Mouse (Mus musculus) monocyte, adult 2 months (primary cell): Measurements from ENCODE around the gene Surf6.
A peak's percentile ranks its signal among the peaks of the same experiment; 100 is the strongest.

ENCODE experiments used
- DNase-seq, 2 experiments: peaks; one replicate each; pipeline ENCODE4 v3.0.0; 2022; ENCODE audit warnings: low spot score in 2 of 2, low read depth in 1 of 2

Surf6 gene

DNA sequence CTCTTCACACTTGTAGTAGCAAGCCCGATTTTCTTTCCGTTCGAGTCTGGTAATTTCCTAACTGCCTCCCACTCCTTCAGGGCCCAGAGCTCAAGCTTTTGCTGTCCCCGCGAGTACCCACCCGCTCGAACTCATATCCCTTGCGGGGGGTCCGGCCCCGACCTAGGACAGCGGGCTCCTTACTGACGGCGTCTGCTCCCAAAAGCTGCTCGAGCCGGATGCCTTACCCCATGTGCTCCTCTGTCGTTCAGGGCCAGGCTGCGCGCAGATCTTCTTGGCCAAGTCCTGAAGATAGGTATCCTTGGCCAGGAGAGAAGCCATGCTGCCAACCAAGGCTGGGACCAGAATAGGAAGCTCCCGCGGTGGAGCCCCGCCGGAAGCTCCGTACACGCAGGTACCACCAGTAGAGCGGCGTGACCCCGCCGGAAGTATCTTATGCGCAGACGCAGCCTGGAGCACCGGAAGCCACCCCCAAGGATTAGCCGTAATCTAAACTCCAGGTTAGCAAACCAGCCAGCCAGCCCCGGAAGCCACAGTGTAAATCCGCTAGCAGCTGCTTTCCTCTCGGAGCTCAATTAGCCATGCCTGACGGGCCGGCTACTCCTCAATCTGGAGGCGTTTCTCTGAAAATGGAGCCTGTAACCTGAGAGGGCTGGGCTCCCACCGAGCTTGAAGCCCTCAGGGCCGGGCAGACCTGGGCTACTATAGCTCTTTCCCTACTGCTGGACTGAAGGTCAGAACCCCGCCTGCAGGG, at the start of gene Surf6:
Gene Surf6 (minus strand): TSS at position 413 of the 754 bp plus-strand sequence.
- peak; percentile 79 to 84 for DNase-seq

DNA sequence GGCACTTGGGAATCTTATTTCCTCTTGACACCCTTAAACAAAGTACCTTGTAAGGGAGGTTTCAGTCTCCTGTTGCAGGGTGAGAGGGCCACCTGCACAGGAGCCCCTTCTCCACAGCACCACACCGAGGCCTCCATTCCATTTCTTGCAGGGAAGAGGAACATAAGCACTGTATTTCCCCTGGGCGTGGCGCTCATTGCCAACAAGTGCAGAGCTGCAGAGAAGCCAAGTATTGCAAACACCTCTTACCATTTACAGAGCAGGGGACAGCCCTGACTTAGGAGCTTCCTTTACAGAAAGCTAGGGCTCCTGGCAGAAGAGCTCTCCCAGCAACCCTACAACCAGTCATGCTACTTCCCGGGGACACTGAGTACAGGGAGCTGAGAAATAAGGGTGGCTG, 49.5 kb upstream of the Surf6 start:
- no peak for DNase-seq

DNA sequence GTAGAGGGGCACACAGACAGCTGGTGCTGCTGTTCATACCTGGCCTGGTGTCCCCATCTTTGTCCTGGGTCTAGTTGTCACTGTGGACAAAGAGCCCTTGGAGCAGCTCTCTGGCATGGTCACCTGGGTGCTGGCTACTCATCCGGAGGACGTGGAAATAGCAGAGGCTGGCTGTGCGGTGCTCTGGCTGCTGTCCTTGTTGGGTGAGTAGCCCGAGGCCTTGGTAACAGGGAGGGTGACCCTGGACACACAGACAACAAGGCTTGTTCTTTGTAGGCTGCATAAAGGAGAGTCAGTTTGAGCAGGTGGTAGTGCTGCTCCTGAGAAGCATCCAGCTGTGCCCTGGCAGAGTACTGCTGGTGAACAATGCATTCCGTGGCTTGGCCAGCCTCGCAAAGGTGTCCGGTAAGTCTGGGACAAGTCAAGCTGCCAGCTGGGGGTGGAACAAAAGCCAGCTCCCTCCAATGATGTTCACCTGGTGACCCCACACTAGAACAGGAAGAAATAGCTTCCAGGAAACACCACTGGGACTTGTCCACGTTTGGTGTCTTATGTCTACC, 48.7 kb upstream of the Surf6 start:
- no peak for DNase-seq

DNA sequence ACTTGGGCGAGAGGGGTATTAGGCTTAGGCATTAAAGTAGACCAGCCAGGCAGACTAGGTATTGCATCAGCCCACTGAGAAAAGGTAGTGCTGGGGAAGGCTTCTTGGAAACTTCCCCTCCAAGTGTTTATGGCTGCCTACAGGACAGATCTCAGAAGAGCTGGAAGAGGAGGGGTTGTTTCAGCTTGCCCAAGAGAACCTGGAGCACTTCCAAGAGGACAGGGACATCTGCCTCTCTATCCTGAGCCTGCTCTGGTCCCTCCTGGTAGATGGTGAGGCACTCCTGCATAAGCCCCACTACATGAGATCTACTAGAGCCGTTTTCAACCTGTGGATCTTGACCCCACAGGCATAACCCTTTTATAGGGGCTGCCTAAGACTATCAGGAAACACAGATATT, 47.7 kb upstream of the Surf6 start:
- DNase-seq, result no peak

DNA sequence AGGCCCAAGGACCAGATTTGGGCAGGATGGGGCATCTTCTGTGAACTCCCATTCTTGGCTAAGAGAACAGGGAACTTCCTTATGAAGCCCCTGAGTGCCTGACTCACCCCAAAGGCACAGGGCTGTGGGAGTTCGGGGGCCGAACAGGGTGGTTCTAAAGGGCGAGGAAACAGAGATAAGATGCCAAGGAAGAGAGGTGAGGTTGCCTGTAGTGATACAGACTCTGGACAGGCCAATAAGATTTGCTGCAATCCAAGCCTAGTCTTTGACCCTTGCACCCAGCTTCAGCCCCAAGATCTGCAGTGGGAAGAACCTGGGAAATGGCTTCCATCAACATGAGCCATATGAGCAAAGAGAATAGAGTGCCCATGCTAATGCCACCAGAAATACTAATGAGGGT, 40.6 kb upstream of the Surf6 start:
- no peak for DNase-seq

DNA sequence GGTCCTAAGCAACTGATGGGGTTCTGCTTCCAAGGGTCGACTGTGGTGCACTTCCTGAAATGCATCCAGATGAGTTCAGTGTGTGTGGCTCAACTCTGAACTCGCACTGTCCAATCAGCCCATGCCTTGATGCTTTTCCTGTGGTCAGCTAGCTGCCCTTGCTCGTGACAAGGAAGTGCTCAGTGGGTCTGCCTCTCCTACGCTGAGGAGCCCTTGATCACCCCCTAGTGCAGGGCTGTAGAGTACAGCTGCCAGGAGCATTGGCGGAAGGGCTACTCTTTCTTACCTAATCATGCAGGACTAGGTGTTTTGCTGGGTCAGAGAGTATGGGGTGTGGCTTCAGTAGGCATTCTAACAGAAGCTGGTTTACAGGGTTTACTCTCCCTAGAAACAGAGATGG, 38.9 kb upstream of the Surf6 start:
- DNase-seq, result peak in 1 of 2 experiments; percentile 23

DNA sequence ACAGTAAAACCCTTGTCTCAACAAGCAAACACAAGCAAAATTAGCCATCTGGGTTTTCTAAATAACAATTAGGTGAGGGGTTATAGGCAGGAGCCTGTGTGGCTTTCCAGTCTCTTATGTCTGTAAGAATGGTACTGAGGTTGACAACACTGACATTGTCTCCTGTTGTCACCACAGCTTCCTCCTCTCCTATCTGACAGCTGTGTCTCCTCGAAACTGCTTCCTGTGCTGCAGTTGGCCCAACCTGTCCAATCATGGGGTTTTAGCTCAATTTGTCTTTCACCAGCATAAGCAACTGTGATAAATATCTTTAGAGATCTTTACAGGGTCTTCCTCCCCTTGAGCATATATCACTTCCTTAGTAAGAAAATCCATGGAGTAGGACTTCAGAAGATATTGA, 33.7 kb upstream of the Surf6 start:
- no peak for DNase-seq

DNA sequence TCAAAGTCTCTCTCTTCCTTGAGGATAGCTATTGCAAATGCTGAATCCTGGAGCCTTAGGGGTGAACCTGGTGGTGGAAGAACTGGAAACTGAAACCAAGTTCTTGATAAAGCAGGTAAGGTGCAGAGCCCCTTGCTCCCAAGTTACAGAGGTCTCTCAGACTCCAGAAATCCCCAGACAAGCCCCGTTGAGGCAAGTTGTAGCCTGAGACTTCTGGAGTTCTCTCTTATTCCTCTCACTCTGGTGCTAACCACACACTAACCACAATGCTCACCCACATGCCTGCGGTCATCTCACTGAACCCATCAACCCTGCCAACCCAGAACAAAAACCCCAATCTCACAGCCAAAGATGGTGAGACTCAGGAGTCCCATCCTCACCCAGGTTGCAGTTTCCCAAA, 32.6 kb upstream of the Surf6 start:
- no peak for DNase-seq

DNA sequence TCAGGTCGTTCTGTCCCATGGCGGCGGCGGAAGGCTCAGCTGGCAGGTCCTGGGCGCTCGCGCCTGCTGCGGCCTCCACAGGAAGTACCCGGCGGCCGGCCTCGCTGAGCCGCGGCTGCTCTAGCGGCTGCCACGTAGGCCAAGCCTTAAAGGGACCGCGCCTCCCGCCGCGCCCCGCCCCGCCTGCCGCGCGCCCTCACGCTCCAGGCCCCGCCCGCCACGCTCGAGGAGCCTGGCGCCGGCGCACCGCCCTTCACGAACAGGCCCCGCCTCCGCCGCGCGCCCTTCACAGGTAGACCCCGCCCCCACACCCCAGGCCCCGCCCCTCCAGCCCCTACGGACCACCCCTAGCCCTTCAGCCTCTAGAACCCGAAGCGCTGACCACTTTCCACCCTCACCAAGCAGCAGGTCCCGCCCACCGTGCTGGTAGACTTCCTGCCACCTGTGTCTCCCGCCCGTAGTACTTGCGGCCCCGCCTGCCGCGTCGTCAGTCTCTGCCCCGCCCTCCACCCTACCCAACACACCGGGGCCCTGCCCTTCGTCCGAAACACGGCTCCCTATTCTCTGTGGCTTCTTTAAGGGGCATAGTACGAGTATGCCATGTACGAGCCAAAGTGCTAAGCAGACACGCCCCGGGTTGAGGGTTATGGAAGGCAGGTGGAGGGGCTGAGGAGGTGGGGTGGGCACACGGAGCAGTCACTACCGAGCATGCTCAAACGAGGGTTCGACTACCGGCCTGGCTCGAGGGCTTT, 30.8 kb upstream of the Surf6 start, which contains the start of the genes Surf4 and Stkld1:
Gene Surf4 (minus strand): TSS at position 625 of the 752 bp plus-strand sequence.
Gene Stkld1 (plus strand): TSS at position 744 of the 752 bp plus-strand sequence.
- peak; percentile 71 to 83 for DNase-seq

DNA sequence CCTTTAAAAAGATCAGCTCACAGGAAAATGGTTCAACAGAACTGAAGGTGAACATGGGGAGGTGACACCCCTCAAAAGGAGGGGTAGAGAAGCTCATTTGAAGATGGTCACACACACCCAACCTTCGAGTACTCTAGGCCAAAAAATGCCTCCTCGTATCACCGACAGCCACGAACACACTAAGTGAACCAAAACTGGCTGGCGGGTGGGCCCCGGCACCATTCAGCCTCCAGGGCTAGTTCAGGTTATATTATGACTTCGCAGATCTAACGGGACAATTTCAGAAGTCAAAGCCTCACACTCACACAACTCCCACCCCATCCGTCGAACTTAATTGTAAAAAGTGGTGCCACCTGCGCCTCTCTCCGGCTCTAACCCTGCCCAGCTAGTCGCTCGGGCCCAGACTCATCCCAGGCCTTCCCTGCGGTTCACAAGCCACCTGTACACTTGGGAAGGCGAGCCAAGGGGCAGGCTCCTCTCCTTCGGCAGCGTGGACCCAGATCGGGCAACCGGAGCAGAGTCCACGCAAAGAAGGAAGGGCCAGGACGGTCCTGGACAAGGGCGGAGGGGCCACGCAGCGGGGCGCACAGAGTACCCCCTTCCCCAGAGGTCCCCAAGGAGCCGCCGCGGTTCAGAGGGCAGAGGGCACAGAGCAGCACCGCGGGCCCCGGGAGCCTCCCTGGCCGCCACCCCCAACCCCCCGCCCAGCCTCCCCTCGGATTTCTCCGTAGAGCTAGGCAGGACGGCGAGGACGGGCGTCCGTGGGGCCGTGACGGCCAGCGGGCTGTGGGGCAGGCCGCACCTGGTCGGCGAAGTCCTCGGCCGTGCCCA, 30.0 kb upstream of the Surf6 start:
- DNase-seq, result peak in 1 of 2 experiments; percentile 13

DNA sequence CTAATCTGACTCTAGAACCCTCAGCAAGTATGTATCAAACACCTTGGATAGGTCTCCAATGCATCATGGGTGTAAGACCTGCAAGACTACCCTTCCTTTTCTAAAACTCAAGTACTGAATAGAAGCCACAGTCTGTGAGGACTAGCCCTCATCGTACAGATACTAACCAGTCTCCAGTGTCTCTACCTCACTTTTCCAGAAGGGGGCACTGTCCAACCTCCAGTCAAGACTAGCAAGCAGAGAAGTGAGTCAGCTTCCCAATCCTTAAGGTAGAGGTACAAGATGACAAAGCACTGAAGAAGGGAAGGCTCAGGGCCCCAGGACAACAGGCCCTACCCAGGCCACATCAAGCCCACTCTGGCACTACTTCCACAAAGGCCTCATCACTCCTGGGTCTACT, 27.7 kb upstream of the Surf6 start:
- peak in 1 of 2 experiments; percentile 46 for DNase-seq

DNA sequence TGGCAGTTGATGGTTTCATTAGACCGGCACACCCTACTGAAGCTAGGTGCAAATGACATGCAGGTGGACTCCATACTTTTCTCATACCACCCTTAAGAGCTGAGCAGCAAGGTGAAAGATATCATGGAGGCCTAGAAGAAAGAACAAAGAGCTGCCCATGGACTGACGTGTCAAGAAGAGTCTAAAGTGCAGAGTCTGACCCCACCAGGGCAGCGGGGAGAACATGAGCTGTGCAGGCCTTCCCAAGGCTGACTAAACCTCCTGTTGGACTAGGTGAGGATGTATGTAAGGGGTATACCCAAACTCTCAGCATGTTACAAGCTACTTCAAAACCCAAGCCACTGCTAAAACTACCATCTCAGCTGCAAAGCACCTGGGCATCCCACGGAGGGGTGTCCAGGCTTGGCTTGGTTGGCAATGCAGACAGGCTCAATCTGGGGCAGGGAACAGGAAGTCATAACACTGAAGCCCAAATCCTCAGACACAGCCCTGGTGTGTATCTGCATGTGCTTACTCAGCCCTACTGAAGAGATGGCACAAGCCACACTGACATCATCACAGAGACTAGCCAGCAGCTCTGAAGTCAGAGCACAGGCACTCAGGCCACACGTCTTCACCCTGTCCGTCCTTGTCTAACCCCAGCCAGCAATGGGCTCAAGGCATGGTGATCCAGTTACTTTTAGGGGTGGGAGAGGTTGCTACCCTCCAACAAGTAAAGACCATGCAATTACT, 25.2 kb upstream of the Surf6 start:
- DNase-seq, result no peak

DNA sequence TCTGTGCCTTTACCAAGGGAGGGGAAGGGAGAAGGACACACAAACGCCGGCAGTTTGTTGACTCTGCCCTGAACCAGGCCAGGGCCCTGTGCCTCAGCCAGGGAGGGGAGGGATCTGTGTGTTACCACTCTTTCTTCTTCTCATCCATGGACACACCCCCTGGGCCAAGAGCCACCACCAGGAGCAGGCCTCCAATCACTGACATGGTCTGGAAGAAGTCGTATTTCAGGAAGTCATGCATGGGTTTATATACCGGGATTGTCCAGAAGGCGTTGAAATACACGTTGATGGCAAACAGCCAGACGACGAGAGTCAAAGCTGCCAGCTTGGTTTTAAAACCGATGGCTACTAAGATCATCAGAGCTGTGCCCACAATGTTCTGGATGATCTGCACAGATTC, 19.1 kb upstream of the Surf6 start:
- no peak for DNase-seq

DNA sequence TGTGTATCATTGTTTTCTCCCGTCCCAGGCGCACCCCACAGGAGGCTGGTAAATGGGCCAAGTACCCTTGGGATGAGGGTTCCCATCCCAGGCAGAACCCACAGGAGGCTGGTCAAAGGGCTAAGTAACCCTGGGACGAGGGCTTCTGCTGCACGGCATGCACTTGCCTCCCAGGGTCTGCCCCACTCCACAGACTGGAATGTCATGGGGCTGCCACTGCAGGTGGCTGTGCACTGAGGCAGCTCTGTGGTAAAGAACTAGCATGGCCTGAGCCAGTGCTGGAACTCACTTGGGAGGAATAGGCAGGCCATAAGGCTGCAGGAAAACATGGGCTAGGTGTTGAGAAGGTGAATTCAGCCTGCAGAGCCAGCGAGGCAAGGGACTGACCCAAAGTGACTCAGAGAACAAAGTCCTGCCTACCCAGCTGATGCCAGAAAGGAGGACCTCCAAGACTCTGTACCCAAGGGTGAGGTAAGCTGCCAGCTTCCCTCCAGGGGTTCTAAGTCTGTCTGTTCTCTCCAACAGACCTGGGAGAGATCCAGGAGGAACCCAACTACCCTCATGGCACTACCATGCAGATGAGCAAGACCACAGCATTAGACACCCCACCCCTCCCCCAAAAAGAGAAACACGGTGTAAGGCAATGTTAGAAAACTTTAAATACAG, 17.6 kb upstream of the Surf6 start:
- DNase-seq, result no peak

DNA sequence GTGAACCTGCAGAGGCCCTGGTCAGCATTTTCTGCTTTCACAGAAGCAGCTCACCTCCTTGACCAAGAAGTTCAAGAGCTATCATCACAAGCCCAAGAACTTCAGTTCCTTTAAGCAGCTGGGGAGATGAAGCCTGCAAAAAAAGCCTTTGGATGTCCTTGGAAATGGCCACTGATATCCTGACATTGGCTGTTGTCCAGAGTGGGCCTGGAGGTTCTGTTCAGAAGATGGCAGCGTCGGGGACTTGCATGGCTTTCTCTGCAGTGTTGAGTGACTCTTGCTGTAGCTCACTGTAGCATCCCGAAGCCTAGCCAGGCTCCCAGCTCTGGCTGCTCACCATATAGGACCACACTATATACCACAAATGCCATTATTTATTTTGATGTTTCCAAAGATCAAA, 17.0 kb upstream of the Surf6 start:
- no peak for DNase-seq

DNA sequence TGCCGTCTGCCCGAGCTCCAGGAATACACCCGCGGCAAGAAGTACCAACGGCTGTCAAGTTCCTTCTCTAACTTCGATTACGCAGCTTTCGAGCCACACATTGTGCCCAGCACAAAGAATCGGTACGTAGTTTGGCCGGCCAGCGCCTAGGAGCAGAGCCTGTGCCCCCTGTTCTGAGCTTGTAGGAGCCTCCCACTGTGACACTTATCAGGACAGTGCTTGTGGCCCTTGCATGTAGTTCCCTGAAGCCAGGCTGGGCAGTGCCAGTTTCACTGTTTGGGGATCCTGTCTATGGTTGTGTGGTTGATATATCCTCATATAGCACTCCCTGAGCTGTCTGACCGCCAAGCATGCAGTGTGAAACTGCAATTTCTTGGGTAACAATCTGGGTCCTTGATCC, 14.1 kb upstream of the Surf6 start:
- no peak for DNase-seq

DNA sequence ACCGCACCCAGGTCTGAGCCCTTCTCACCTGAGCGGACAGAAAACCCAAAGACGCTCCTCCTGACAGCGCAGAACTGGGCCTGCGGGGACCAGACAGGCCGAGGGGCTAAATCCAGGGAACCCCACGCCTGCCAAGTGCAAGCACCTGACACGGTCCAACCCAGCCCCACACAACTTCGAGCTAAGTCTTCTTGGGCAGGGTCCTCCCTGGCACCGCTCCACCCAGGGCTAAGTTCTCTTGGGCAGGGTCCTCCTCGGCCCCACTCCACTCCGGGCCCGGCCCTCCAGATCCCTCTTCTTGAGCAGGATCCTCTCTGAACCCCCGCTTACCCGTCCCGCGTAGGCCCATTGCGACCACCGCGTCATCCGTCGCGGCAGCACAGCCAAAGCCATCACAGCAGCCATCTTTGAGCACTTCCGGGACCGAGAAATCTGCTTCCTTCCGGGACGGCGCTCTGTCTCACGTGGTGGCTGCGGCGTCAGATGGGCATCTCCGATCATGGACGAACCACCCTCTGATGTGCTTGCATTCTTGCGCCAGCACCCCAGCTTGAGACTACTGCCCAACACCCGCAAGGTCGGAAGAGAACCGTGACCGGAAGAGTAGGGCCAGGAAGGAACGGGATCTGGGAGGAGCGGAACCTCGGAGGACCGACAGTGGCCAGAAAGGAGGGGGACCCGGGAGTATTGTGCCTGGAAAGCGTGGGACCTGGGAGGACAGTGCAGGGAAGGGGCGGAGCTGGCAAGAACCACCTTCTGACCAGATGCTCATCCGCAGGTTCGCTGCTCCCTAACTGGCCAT, 13.4 kb upstream of the Surf6 start, which contains the start of the genes Surf2 and Surf1:
Gene Surf2 (plus strand): TSS at position 441 of the 802 bp plus-strand sequence.
Gene Surf1 (minus strand): TSS at position 604 of the 802 bp plus-strand sequence.
- DNase-seq, result peak; percentile 57 to 69

DNA sequence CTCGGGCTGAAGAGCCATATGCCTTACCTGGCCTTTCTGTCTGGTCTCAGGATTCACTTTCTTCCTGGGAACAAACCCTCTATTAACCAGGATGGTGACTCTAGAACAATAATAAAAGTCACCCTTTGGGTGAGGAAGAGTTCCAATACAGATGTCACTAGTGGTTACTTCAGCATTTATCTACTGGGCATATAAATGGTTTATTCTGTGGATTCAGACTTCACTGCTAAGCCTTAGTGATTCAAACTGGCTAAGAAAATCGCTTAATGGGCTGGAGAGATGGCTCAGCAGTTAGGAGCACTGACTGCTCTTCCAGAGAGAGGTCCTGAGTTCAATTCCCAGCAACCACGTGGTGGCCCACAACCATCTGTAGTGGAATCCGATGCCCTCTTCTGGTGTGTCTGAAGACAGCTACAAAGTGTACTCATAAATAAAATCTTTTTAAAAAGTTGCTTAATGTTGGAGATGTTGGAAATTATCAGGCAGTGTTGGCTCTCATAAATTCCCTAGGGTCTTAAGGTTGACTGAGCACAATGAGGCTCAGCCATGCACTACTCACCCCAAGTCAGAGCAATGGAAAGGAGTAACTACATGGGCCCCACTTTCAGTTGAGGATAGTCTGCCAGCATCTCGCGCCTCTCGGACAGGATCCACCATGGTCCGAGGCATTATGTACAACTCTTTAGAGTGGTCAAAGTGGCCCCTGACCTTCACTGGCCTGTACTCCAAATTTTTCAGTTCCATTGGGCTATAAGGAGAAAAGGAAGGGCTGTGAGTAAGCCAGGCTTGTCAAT, 11.7 kb upstream of the Surf6 start:
- DNase-seq, result no peak
